Mouse (Mus musculus) inflammation-experienced regulatory T-cells (primary cell): ENCODE measurements around the gene Smdt1. TPM values are rescaled to one million over a fixed set of nuclear protein-coding genes. Genes with fewer than 3 reads are reported as not detected.

Experiments used
- polyA plus RNA-seq, 2 experiments: library from polyadenylated mRNA; unstranded; fragments of 100-300 nt; shearing (Covaris generic); gene quantifications; one replicate each; pipeline ENCODE4 v1.2.1; 2017

Gene Smdt1
- polyA plus RNA-seq, result 100 to 1,000 TPM; 162 to 165 TPM

DNA sequence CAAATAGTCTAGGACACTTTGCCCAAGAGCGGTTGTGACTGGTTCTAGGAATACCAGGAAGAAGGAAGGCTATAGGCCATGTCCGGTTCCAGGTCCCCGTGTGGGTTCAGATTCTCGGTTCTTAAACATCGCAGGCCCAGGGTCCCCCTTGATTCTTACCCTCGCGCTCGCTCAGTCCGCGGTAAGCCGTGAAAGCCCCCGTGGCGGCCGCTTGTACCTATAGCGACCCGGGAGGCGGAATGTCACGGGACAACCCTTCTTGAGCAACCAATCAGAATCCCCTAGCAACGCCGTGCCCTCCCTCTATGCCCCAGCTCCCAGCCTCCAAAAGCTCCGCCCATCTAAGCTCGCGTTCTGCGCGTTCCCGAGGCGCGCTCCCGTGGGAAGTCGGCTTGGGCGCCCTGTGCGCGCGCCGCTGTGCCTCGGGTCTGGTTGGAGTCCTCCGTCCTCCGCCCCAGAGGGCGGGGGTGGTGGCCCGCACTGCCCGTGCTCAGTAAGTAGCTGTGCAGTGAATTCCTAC is at the start of gene Smdt1, which contains the start of the genes Naga and Pheta2:
Gene Smdt1, plus strand, starts transcription at position 367 of the 520 bp plus-strand sequence.
Gene Naga, minus strand, starts transcription at position 333 of the 520 bp plus-strand sequence.
Gene Pheta2, plus strand, starts transcription at position 350 of the 520 bp plus-strand sequence.

DNA sequence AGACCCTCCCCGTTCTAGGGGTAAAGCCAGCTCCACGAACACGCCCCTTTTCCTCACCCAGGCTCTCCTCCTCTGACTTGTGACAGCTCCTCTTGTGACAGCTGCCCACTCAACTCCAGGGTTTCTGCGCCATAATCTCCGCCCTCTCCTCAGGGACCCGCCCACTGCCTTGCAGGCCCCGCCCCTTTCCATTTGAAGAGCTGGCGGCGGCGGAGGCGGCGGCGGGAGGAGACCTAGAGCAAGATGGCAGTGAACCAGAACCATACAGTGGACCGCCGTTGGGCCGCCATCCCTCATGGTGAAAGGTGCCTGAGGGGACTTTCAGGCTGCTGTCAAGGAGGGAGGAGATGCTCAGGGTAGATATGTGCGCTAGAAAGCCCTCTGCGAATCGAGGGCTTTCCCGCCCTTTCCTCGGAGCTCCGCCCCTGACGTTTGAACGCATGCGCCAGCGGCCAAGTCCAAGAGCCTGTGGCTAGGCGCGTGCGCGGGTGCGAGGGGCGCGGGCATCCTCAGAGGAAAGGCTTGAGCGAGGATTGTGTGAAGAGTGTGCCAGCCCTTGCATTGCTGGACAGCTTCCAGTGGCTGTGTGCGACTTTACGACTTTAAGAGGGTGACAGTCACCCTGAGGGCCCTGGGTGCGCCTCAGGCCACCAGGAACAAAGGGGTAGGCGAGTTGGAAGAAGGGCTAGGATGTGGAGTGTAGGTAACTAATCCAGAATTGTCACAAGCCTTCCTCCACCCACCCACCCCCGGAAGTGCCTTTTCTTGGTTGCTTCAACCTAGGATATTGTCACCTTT is 39.8 kb upstream of the Smdt1 start, which contains the start of gene Wbp2nl:
Gene Wbp2nl, plus strand, starts transcription at position 191 of the 798 bp plus-strand sequence.

DNA sequence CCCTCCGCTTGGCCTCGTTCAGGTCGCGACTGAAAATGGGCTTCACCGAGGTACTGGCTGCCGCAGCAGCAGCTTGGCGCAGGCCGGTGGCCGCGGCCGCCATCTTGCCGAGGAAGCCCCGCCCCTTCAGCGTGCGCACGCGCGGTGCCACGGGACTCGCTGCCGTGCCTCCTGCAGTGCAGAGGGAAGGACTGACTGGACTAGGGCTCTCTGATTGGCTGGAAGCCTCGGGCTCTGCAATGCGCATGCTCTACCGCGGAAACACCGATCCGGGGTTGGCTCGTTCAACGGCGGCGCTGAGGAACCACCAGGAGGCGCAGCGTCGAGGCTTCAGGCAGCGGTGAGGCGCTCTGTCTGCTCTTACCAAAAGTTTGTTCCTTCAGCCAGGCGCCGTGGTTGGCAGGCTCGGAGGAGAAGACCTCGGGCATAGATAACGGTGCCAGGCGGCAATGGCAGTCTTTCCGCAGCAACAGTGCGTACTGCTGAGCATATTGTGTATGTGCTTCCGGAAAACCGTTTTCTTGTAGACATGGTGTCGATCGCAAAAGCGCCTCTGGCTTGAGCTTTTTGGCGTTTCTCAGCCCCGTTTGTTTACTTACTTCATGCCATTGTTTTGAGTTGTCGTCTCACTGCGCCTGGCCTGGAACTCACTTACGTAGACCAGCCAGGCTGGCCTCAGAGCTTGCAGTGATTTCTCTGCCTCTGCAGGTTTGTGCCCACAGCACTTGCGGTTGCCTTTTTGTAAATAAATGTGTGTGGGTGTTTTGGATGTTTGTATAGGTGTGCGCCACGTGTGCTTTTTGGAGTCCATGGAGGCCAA is 15.6 kb downstream of the Smdt1 start, which contains the start of gene Ndufa6:
Gene Ndufa6, minus strand, starts transcription at position 197 of the 820 bp plus-strand sequence.

DNA sequence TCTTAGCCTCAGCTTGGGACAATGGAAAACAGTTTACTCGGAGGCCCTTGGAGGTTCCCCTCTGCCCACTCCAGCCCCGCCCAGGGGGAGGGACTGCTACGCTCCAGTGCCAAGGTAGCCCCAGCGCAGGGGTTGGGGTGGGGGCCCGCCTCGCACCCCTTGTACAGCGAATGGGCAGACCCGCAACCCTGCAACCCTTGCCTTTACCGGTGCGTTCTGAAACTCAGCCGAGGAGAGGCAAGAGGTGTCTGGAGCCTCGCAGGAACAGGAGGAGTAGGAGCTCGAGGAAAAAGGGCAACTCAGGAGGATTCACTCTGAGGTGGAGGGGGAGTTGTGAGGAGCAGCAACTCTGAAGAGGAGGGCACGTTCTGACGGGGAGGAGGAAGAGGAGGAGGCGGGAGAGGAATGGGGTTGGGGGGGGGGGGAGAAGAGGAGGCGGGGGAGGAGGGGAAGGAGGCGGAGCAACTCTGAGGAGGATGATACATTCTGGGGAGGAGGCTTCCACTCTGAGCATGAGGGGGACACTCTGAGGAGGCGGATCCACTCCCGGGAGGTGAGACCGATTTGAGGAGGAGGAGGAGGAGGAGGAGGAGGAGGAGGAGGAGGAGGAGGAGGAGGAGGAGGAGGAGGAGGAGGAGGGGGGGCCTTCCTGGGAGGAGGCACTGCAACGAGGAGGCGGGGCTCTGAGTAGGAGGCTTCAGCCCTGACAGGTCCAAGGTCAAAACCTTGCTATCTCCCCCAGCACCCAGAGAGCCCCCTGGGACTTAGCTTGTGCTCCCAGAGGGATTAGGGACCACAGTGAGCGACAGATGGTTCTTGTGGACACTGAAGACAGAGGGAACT is 41.3 kb downstream of the Smdt1 start, which contains the start of gene Cyp2d22:
Gene Cyp2d22, minus strand, starts transcription at position 390 of the 843 bp plus-strand sequence.

DNA sequence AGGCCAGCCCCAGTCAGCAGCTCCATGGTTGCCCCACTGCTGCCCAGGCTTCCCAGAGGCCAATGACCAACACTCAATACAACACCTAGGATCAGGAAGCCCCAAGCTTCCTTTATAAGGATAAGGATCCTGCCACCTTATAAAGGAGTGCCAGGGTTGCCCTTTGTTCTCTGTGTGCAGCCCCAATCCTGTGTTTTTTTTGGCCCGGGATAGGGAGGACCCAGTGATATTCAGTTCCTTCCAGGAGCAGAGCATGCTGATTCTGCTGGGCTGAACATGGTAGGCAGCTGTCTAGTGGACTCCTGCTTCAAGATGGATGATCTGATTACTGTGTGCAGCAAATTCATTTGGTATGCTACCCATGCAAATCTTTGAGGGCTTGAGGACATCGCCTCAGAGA is 55.2 kb downstream of the Smdt1 start, which contains the start of gene Cyp2d11:
Gene Cyp2d11, minus strand, starts transcription at position 101 of the 400 bp plus-strand sequence.

Other genes starting within 250 kb of the Smdt1 start
- gene Ccdc134, start 211.0 kb upstream of the Smdt1 start, polyA plus RNA-seq, result 10 to 100 TPM; 26.9 to 37.1 TPM
- 100 to 1,000 TPM; 108 to 135 TPM for gene Srebf2, start 191.8 kb upstream of the Smdt1 start, polyA plus RNA-seq
- 1 to 10 TPM in 1 of 2 experiments, under 1 TPM in 1; 0.13 to 1.5 TPM for gene Shisa8, start 126.1 kb upstream of the Smdt1 start, polyA plus RNA-seq
- 1 to 10 TPM; 4.3 to 7.4 TPM for gene Tnfrsf13c, start 114.6 kb upstream of the Smdt1 start, polyA plus RNA-seq
- gene Cenpm, start 94.2 kb upstream of the Smdt1 start, polyA plus RNA-seq, result 1 to 10 TPM; 2.5 to 6.1 TPM
- 1 to 10 TPM in 1 of 2 experiments, not detected in 1; 1.0 TPM for gene 1500009C09Rik, start 86.6 kb upstream of the Smdt1 start, polyA plus RNA-seq
- gene Sept3, start 64.1 kb upstream of the Smdt1 start, polyA plus RNA-seq, result 1 to 10 TPM in 1 of 2 experiments, under 1 TPM in 1; 0.45 to 2.1 TPM
- under 1 TPM in 1 of 2 experiments, not detected in 1; 0.53 TPM for gene Wbp2nl, start 40.0 kb upstream of the Smdt1 start, polyA plus RNA-seq
- gene Naga, start within 50 bp of the Smdt1 start, polyA plus RNA-seq, result 10 to 100 TPM; 66.4 to 73.4 TPM
- gene Pheta2, start within 50 bp of the Smdt1 start, polyA plus RNA-seq, result 10 to 100 TPM in 1 of 2 experiments, 1 to 10 TPM in 1; 3.7 to 11.0 TPM
- 100 to 1,000 TPM; 263 to 291 TPM for gene Ndufa6, start 15.4 kb downstream of the Smdt1 start, polyA plus RNA-seq
- gene Cyp2d22, start 41.3 kb downstream of the Smdt1 start, polyA plus RNA-seq, result 1 to 10 TPM; 6.8 to 9.8 TPM
- not detected for gene Cyp2d11, start 55.1 kb downstream of the Smdt1 start, polyA plus RNA-seq
- under 1 TPM; 0.31 to 0.44 TPM for gene Cyp2d10, start 68.2 kb downstream of the Smdt1 start, polyA plus RNA-seq
- gene Cyp2d9, start 94.5 kb downstream of the Smdt1 start, polyA plus RNA-seq, result under 1 TPM in 1 of 2 experiments, not detected in 1; 0.93 TPM
- gene Cyp2d12, start 216.1 kb downstream of the Smdt1 start, polyA plus RNA-seq, result under 1 TPM; 0.12 to 0.27 TPM